Mouse (Mus musculus) neural tube, embryonic 13.5 days (tissue): ENCODE measurements around the gene Rufy4. TPM values are rescaled to one million over a fixed set of nuclear protein-coding genes. Genes with fewer than 3 reads are reported as not detected.

Source experiments
- ATAC-seq: fragments of 200-750 bp; cut with Nextera tagmentation; 2 replicates; pipeline ENCODE4 v1.8.0; 2017; ENCODE audit warnings: low read depth, mild to moderate bottlenecking, moderate TSS enrichment, moderate library complexity
- H3K27ac ChIP-seq: fragments of 300-500 bp; sonication (generic); replicated peaks from 2 replicates; pipeline ENCODE4 v1.5.1; 2015; ENCODE audit warnings: moderate library complexity, mild to moderate bottlenecking, inconsistent platforms
- H3K27me3 ChIP-seq: fragments of 300-500 bp; sonication (generic); 2 replicates; pipeline ENCODE4 v1.6.1; 2015; ENCODE audit warnings: mild to moderate bottlenecking, inconsistent platforms
- H3K36me3 ChIP-seq: fragments of 300-500 bp; sonication (generic); 2 replicates; pipeline ENCODE4 v1.6.1; 2015; ENCODE audit warnings: mild to moderate bottlenecking, inconsistent platforms
- H3K4me1 ChIP-seq: fragments of 300-500 bp; sonication (generic); replicated peaks from 2 replicates; pipeline ENCODE4 v1.6.1; 2015; ENCODE audit warnings: inconsistent platforms
- H3K4me2 ChIP-seq: fragments of 300-500 bp; sonication (generic); 2 replicates; pipeline ENCODE4 v1.6.1; 2015; ENCODE audit warnings: inconsistent platforms, mild to moderate bottlenecking, moderate library complexity
- H3K4me3 ChIP-seq: fragments of 300-500 bp; sonication (generic); 2 replicates; pipeline ENCODE4 v1.5.1; 2015; ENCODE audit warnings: mild to moderate bottlenecking, inconsistent platforms
- H3K9ac ChIP-seq: fragments of 300-500 bp; sonication (generic); 2 replicates; pipeline ENCODE4 v1.6.1; 2015; ENCODE audit warnings: moderate library complexity, mild to moderate bottlenecking, inconsistent platforms
- H3K9me3 ChIP-seq: fragments of 300-500 bp; sonication (generic); 2 replicates; pipeline ENCODE4 v1.6.1; 2016; ENCODE audit warnings: inconsistent platforms
- WGBS: fragments of 180-500 bp; shearing (Covaris S2); methylation state at CpG from one replicate; pipeline ENCODE4 v1.1.7; 2015; 5-methylcytosine and 5-hydroxymethylcytosine counted together
- polyA plus RNA-seq: library from polyadenylated mRNA; unstranded; fragments of >200 nt; fragmentation: Nextera tagmentation; extraction: Ambion mirVana; gene quantifications from 2 replicates; pipeline ENCODE4 v1.2.1, GENCODE M21; 2015

Rufy4 gene
- polyA plus RNA-seq, 1 experiment from 2014 or later: 0.14 TPM

- H3K9ac ChIP-seq: no peak overlapping the region
- 85% methylated on average over 17 of the region's 17 CpGs for WGBS
- no peak for ATAC-seq
- H3K4me1 ChIP-seq: 0 out of 2 replicates have a peak, but pooled peaks cover 4% of the 10 kb centered on the region
- no peaks in the 10 kb centered on the region for H3K9me3 ChIP-seq
- no peak overlapping the region for H3K27ac ChIP-seq
- no peak overlapping the region for H3K4me3 ChIP-seq
- no peaks in the 10 kb centered on the region for H3K27me3 ChIP-seq
- H3K36me3 ChIP-seq: no peaks in the 10 kb centered on the region
- H3K4me2 ChIP-seq: no peak overlapping the region
These were observed 71.5 kb downstream of the Rufy4 start for GRCm38 (mm10) chr1:74196621-74197419.

Other genes with a start within 250 kb of the Rufy4 start
- 15.8 and 17.0 TPM in 2 replicates for gene Tns1, start 1.1 kb upstream of the Rufy4 start, polyA plus RNA-seq
- gene Cxcr2, start 28.4 kb downstream of the Rufy4 start, polyA plus RNA-seq: 0.12 and 0.15 TPM in 2 replicates
- gene Cxcr1, start 69.1 kb downstream of the Rufy4 start, polyA plus RNA-seq: not detected in 2 replicates
- 436 and 457 TPM in 2 replicates for gene Arpc2, start 110.5 kb downstream of the Rufy4 start, polyA plus RNA-seq
- 0.28 TPM in 1 of 2 replicates, not detected in the other for gene Gpbar1, start 153.0 kb downstream of the Rufy4 start, polyA plus RNA-seq
- gene Aamp, start 159.2 kb downstream of the Rufy4 start, polyA plus RNA-seq: 195 and 200 TPM in 2 replicates
- 104 and 119 TPM in 2 replicates for gene Pnkd, start 159.4 kb downstream of the Rufy4 start, polyA plus RNA-seq
- gene Tmbim1, start 180.1 kb downstream of the Rufy4 start, polyA plus RNA-seq: 9.0 and 10.9 TPM in 2 replicates
- 0.73 and 1.1 TPM in 2 replicates for gene Catip, start 236.6 kb downstream of the Rufy4 start, polyA plus RNA-seq
- 2.7 and 3.1 TPM in 2 replicates for gene Slc11a1, start 249.7 kb downstream of the Rufy4 start, polyA plus RNA-seq